Mouse (Mus musculus) liver, embryonic 16.5 days (tissue): Measurements from ENCODE around the gene Camp. TPM values are rescaled to one million over a fixed set of nuclear protein-coding genes. Genes with fewer than 3 reads are reported as not detected.

Experiments used
- ATAC-seq: fragments of 200-750 bp; cut with Nextera tagmentation; 2 replicates; pipeline ENCODE4 v1.8.0; 2017; ENCODE audit warnings: low read depth, mild to moderate bottlenecking, moderate number of reproducible peaks, moderate library complexity
- H3K27ac ChIP-seq: fragments of 300-500 bp; sonication (generic); 2 replicates; pipeline ENCODE4 v1.5.1; 2014; ENCODE audit warnings: mild to moderate bottlenecking, low read length
- H3K27me3 ChIP-seq: fragments of 300-500 bp; sonication (generic); 2 replicates; pipeline ENCODE4 v1.6.1; 2014; ENCODE audit warnings: low read depth, low read length, mixed read lengths; ENCODE audit not compliant: control insufficient read depth, insufficient read depth
- H3K36me3 ChIP-seq: fragments of 300-500 bp; sonication (generic); 2 replicates; pipeline ENCODE4 v1.6.1; 2014; ENCODE audit warnings: mild to moderate bottlenecking; ENCODE audit not compliant: control insufficient read depth, insufficient read depth
- H3K4me1 ChIP-seq: fragments of 300-500 bp; sonication (generic); 2 replicates; pipeline ENCODE4 v1.6.1; 2014; ENCODE audit warnings: low read depth, low read length, mixed read lengths; ENCODE audit not compliant: control insufficient read depth
- H3K4me2 ChIP-seq: fragments of 300-500 bp; sonication (generic); 2 replicates; pipeline ENCODE4 v1.6.1; 2014; ENCODE audit warnings: low read depth, low read length, mixed read lengths
- H3K4me3 ChIP-seq: fragments of 300-500 bp; sonication (generic); 2 replicates; pipeline ENCODE4 v1.5.1; 2014; ENCODE audit warnings: low read depth, mild to moderate bottlenecking, low read length
- H3K9ac ChIP-seq: fragments of 300-500 bp; sonication (generic); 2 replicates; pipeline ENCODE4 v1.6.1; 2014; ENCODE audit warnings: low read depth, low read length
- H3K9me3 ChIP-seq: fragments of 300-500 bp; sonication (generic); replicated peaks from 2 replicates; pipeline ENCODE4 v1.6.1; 2016; ENCODE audit warnings: low read length; ENCODE audit not compliant: control insufficient read depth
- WGBS: fragments of 180-500 bp; shearing (Covaris S2); extraction: QIAGEN DNeasy Blood & Tissue Kit; methylation state at CpG from one replicate; pipeline ENCODE4 v1.1.7; 2014; ENCODE audit not compliant: insufficient replicate concordance; 5-methylcytosine and 5-hydroxymethylcytosine counted together
- polyA plus RNA-seq: library from polyadenylated mRNA; unstranded; fragments of >200 nt; fragmentation: Nextera tagmentation; extraction: Ambion mirVana; gene quantifications from 2 replicates; pipeline ENCODE4 v1.2.1, GENCODE M21; 2015

The Camp gene
- polyA plus RNA-seq, 1 experiment from 2014 or later = 340 TPM

GRCm38 (mm10) chr9:109886259-109886658 is 36.8 kb upstream of the Camp start:
- WGBS = 64% methylated on average over 4 of the region's 4 CpGs
- Histone ChIP-seq H3K4me3 (no peak overlapping the region), H3K36me3 (peaks cover 92% of the 10 kb centered on the region), H3K27me3 (no peaks in the 10 kb centered on the region), H3K9me3 (no peaks in the 10 kb centered on the region), H3K27ac (no peak overlapping the region), H3K4me2 (no peak overlapping the region), H3K4me1 (no peaks in the 10 kb centered on the region), H3K9ac (no peak overlapping the region)
- no peak for ATAC-seq

DNA sequence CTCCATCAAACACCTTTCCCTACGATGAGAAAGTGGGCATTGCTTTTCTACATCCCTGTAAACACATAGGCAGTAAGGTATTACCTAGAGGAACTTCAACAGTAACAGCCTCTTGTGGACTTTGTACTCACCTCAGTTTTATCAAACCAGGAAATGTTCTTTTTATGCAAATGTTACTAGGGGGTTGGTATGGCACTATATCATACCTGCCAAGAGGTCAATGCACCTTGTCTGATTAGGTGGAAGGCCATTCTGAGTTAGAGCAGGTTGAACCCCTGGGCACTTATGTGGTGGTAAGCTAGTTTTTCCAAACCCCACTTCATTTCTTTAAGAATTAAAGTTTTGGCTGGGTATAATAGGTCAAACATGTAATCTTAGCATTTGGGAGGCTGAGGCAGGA is 29.9 kb upstream of the Camp start:
- no peak overlapping the region for H3K4me2 ChIP-seq
- no peaks in the 10 kb centered on the region for H3K9me3 ChIP-seq
- WGBS = 82% methylated on average over 1 of the region's 1 CpGs
- peaks cover 63% of the 10 kb centered on the region for H3K36me3 ChIP-seq
- H3K27me3 ChIP-seq = no peaks in the 10 kb centered on the region
- H3K9ac ChIP-seq = no peak overlapping the region
- peaks cover 20% of the 10 kb centered on the region for H3K4me1 ChIP-seq
- no peak overlapping the region for H3K27ac ChIP-seq
- no peak overlapping the region for H3K4me3 ChIP-seq
- no peak for ATAC-seq

DNA sequence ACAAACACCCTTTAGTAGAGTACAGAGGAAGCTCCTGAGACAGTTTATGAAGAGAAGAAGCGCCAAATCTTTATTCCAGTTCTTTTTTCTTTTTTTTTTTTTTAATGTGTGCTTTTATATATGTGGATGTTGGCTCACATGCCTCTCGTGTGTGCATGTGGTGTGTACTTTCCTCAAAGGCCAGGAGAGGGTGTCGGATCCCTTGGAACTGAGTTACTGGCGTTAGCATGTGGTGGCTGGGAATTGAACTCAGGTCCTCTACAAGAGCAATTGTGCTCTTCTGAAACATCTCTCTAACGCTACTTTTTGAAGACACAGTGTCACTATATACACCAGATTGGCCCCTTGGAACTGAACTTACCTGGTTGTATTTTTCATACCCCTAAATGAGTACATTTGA is 28.2 kb upstream of the Camp start:
- no peaks in the 10 kb centered on the region for H3K27me3 ChIP-seq
- H3K9me3 ChIP-seq = no peaks in the 10 kb centered on the region
- peaks cover 48% of the 10 kb centered on the region for H3K36me3 ChIP-seq
- no peak for ATAC-seq
- peak overlapping the region; percentile 97 for H3K4me2 ChIP-seq
- 68% methylated on average over 5 of the region's 5 CpGs for WGBS
- no peak overlapping the region for H3K27ac ChIP-seq
- peak overlapping the region; percentile 100 for H3K4me3 ChIP-seq
- H3K9ac ChIP-seq = peak overlapping the region; percentile 99
- H3K4me1 ChIP-seq = peaks cover 20% of the 10 kb centered on the region

DNA sequence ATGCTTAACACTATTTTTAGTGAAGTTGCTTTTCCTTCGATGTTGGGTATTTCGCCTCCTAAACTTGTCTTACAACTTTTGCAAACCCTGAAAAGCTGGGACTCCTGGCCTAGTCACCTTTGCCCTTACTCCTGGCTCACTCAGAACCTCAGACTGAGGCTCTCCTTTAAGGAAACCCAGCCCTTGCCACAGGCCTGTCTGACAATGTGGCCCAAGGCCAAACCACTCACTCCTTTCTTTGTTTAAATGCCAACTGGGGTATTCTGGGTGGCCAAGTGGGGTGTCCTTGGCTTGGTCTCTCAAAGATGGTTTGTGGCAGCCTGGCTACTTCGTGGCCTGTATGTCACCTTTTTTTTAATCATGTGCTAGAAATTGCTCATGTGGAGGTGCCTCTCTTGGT is 27.3 kb upstream of the Camp start:
- WGBS = 1% methylated on average over 3 of the region's 3 CpGs

DNA sequence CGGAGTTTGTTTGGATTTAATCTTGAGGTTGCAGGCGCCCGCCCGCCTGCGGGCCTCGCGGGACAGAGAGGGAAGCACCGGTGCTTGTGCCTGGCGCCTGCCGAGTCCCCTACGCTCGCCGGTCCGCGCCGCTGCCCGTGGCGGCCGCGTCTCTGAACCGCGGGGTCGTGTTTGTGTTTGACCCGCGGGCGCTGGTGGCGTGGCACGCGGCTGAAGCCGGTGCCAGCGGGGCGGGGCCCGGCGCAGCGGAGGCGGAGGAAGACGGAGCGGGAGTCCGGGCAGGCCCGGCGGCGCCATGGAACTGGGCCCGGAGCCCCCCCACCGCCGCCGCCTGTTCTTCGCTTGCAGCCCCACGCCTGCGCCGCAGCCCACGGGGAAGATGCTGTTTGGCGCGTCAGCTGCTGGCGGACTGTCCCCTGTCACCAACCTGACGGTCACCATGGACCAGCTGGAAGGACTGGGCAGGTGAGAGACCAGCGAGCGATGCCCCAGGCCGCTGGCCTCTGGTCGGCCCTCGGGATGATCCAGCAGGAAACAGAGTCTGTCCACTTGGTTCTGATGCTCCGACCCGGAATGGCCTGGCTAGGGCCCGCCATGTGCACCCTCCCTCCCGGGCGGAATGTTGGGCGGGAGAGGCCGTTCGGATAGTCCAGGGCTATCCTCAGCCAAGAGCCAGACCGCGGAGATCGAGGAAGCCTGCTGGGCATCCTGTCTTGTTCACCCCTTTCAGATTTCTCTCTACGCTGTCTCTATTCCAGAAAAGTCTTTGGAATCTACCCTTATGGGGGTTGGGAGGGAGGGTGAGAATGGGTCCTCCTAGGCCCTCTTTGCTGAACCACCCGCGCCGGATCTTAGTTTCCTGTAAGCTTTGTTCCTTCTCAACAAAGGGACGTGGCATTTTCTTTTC is 26.5 kb upstream of the Camp start:
- peak overlapping the region; percentile 99 for H3K9ac ChIP-seq
- no peaks in the 10 kb centered on the region for H3K27me3 ChIP-seq
- peak overlapping the region; percentile 97 for H3K4me2 ChIP-seq
- H3K36me3 ChIP-seq = peaks cover 35% of the 10 kb centered on the region
- no peaks in the 10 kb centered on the region for H3K9me3 ChIP-seq
- under 1% methylated on average over 76 of the region's 76 CpGs for WGBS
- peaks cover 25% of the 10 kb centered on the region for H3K4me1 ChIP-seq
- peak; percentile 78 for ATAC-seq
- H3K27ac ChIP-seq = peak overlapping the region; percentile 85
- H3K4me3 ChIP-seq = peak overlapping the region; percentile 100

More for the DNA sequence above, 27.3 kb upstream of the Camp start:
- H3K4me3 ChIP-seq = peak overlapping the region; percentile 100
- no peak for ATAC-seq
- H3K27ac ChIP-seq = peak overlapping the region; percentile 29; the same call in 1 of the 2 replicates
- H3K9ac ChIP-seq = peak overlapping the region; percentile 99
- no peaks in the 10 kb centered on the region for H3K27me3 ChIP-seq
- H3K9me3 ChIP-seq = no peaks in the 10 kb centered on the region
- H3K4me1 ChIP-seq = peaks cover 20% of the 10 kb centered on the region
- H3K4me2 ChIP-seq = peak overlapping the region; percentile 97
- H3K36me3 ChIP-seq = peaks cover 40% of the 10 kb centered on the region

DNA sequence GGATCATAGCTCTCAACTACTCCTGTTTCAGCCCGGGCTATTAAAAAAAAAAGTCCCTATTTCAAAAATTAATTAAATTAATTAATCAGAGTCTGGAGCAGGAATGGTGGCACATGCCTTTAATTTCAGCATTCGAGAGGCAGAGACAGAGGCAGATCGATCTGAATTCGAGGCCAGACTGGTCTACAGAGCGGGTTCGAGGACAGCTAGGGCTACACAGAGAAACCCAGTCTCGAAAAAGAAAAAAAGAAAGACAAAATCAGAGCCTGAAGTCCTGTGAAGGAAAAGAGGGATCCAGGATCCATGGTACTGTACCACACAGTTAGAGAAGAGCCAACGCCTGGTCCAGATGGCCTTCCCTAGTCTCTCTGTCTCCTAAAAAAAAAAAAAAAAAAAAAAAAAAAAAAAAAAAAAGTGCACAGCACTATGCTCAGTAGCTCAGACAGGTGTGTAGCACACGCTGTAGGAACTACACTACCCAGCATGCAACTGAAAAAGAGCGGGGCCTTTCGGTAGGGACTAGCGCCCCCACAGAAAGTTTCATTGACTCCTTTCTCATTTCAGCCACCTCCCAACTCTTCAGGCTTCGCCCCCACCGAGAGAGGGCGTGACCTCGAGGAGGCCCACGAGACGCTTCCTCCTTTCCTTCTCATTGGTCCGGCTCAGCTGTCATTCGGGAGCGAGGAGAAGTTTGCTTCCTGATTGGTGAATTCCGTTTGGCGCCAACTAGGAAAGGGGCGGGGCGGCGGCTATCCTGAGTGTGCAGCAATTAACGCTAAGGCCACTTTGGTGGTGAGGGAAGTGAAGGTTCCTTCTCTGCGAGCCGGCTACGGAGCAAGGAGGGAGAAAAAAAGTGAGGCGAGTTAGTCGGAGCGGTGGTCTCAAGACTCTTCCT is 25.6 kb upstream of the Camp start, which contains the start of gene Cdc25a:
Gene Cdc25a, plus strand, starts transcription at position 783 of the 895 bp plus-strand sequence.
- ATAC-seq = peak; percentile 93
- Histone ChIP-seq H3K27me3 (no peaks in the 10 kb centered on the region), H3K36me3 (peaks cover 26% of the 10 kb centered on the region), H3K27ac (peak within 1 kb of the TSS; percentile 85), H3K9me3 (no peaks in the 10 kb centered on the region), H3K9ac (peak within 1 kb of the TSS; percentile 99), H3K4me1 (peaks cover 29% of the 10 kb centered on the region), H3K4me3 (peak within 1 kb of the TSS; percentile 100), H3K4me2 (peak within 1 kb of the TSS; percentile 97)
- 5% methylated on average over 33 of the region's 33 CpGs for WGBS

DNA sequence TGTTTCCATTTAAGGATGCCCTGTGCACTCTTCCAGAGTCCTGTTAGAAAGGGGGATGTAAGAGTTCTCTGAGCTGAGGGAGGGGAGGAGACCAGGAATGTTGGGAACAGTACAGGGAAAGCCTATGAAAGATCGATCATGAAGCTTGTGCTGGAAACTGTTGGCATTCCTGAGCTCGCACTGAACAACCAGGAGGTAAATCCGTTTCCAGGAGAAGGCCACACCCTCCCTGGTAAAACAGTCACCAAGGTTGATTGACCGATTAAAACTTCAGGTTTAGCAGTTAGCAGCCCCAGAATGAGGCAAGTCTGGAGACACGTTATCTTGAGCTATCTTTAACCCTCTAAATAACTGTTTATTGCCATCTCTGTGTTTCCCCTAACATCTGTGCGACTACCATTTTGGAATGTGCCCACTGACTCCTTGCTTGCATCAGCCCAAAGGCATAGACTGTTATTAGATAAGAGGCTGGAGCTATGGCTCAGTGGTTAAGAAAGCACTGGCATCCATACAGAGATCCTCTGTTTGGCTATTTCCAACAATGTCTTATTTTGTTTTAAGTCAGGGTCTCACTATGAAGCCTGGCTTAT is 21.7 kb upstream of the Camp start:
- Histone ChIP-seq H3K9ac (no peak overlapping the region), H3K27ac (no peak overlapping the region; the same call in 1 of the 2 replicates), H3K27me3 (no peaks in the 10 kb centered on the region), H3K36me3 (no peaks in the 10 kb centered on the region), H3K4me1 (peaks cover 13% of the 10 kb centered on the region), H3K4me3 (no peak overlapping the region), H3K4me2 (peak overlapping the region; percentile 24; the same call in 1 of the 2 replicates), H3K9me3 (no peaks in the 10 kb centered on the region)
- ATAC-seq = no peak
- 20% methylated on average over 6 of the region's 6 CpGs for WGBS

DNA sequence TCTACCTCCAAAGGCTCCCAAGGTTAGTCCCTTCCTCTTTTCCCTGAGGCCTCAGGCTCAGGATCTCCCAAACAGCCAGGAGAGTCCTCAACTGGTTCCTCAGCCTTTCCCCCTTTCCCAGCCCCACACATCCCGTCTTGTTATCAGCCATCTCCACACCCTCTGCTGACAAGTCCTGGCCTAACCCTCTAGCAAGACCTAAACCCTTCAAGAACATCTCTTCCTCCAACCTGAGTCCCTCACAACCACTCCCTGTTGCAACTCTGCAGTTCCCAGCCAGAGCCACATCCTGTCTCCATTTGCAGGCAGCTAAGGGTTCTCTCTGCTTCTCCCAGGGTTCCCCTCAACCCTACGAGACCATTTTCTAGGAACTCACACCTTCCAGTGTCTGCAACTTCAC is 16.8 kb upstream of the Camp start:
- Histone ChIP-seq H3K27ac (no peak overlapping the region), H3K9ac (no peak overlapping the region), H3K9me3 (no peaks in the 10 kb centered on the region), H3K4me3 (no peak overlapping the region), H3K4me1 (peaks cover 16% of the 10 kb centered on the region), H3K36me3 (no peaks in the 10 kb centered on the region), H3K27me3 (no peaks in the 10 kb centered on the region), H3K4me2 (no peak overlapping the region)
- 20% methylated on average over 2 of the region's 2 CpGs for WGBS
- no peak for ATAC-seq
